Mouse (Mus musculus) kidney, postnatal 0 days (tissue): ENCODE measurements at regions not wholly inside any gene's neighbourhood (a gene's known extent, or its start where the extent isn't known, plus 50 kb on each side); places are given as distances from the start of the nearest gene placed in this dataset.

Experiments used
- ATAC-seq: fragments of 200-750 bp; cut with Nextera tagmentation; replicated peaks from 2 replicates; pipeline ENCODE4 v1.8.0; 2017; ENCODE audit warnings: low read depth, moderate number of reproducible peaks, moderate TSS enrichment, moderate library complexity; ENCODE audit not compliant: low FRiP score
- DNase-seq: peaks from one replicate; pipeline ENCODE4 v3.0.0-alpha.2; 2016; ENCODE audit warnings: low spot score
- H3K27ac ChIP-seq: fragments of 300-500 bp; sonication (generic); 2 replicates; pipeline ENCODE4 v1.5.1; 2014; ENCODE audit warnings: mild to moderate bottlenecking
- H3K27me3 ChIP-seq: fragments of 300-500 bp; sonication (generic); 2 replicates; pipeline ENCODE4 v1.6.1; 2014; ENCODE audit warnings: low read length, mixed read lengths; ENCODE audit not compliant: insufficient read depth
- H3K36me3 ChIP-seq: fragments of 300-500 bp; sonication (generic); 2 replicates; pipeline ENCODE4 v1.6.1; 2014; ENCODE audit warnings: low read length, mixed read lengths; ENCODE audit not compliant: insufficient read depth
- H3K4me1 ChIP-seq: fragments of 300-500 bp; sonication (generic); replicated peaks from 2 replicates; pipeline ENCODE4 v1.6.1; 2014; ENCODE audit warnings: antibody characterized with exemption, low read length, mixed read lengths; ENCODE audit not compliant: insufficient read depth
- H3K4me2 ChIP-seq: fragments of 300-500 bp; sonication (generic); 2 replicates; pipeline ENCODE4 v1.6.1; 2014; ENCODE audit warnings: mild to moderate bottlenecking, low read length, moderate library complexity, mixed read lengths
- H3K4me3 ChIP-seq: fragments of 300-500 bp; sonication (generic); replicated peaks from 2 replicates; pipeline ENCODE4 v1.5.1; 2014; ENCODE audit warnings: low read depth, low read length
- H3K9ac ChIP-seq: fragments of 300-500 bp; sonication (generic); 2 replicates; pipeline ENCODE4 v1.6.1; 2014; ENCODE audit warnings: low read depth, low read length
- H3K9me3 ChIP-seq: fragments of 300-500 bp; sonication (generic); replicated peaks from 2 replicates; pipeline ENCODE4 v1.6.1; 2016; ENCODE audit warnings: low read length, inconsistent platforms, mixed read lengths
- CTCF ChIP-seq: IDR thresholded peaks from 2 replicates; pipeline ENCODE4 v1.5.1; 2016; ENCODE audit warnings: antibody characterized with exemption, low read depth, mild to moderate bottlenecking, moderate library complexity
- WGBS: fragments of 180-500 bp; shearing (Covaris S2); extraction: QIAGEN DNeasy Blood & Tissue Kit; methylation state at CpG from one replicate; pipeline ENCODE4 v1.1.7; 2014; 5-methylcytosine and 5-hydroxymethylcytosine counted together

- no peak overlapping the region for H3K9ac ChIP-seq
- H3K4me2 ChIP-seq = no peak overlapping the region
- H3K4me3 ChIP-seq = no peak overlapping the region
- no peaks in the 10 kb centered on the region for H3K27me3 ChIP-seq
- H3K9me3 ChIP-seq = no peaks in the 10 kb centered on the region
- no peaks in the 10 kb centered on the region for H3K4me1 ChIP-seq
- H3K36me3 ChIP-seq = no peaks in the 10 kb centered on the region
- ATAC-seq = no peak
- no peak for DNase-seq
- WGBS = 73% methylated on average over 6 of the region's 6 CpGs
- H3K27ac ChIP-seq = no peak overlapping the region
- no peak for TF ChIP-seq CTCF
Observed at GRCm38 (mm10) chr9:53045788-53046187, 202.1 kb downstream of the Ddx10 start.

GRCm38 (mm10) chr9:53033797-53034196 is 214.1 kb downstream of the Ddx10 start:
- Histone ChIP-seq H3K4me1 (no peaks in the 10 kb centered on the region), H3K27me3 (no peaks in the 10 kb centered on the region), H3K4me2 (no peak overlapping the region), H3K9me3 (no peaks in the 10 kb centered on the region), H3K4me3 (no peak overlapping the region), H3K27ac (no peak overlapping the region), H3K36me3 (no peaks in the 10 kb centered on the region), H3K9ac (no peak overlapping the region)
- ATAC-seq (no peak), DNase-seq (no peak)
- WGBS = 85% methylated on average over 4 of the region's 4 CpGs
- TF ChIP-seq CTCF = no peak

GRCm38 (mm10) chr9:53022096-53022495 is 225.8 kb downstream of the Ddx10 start:
- H3K4me1 ChIP-seq = no peaks in the 10 kb centered on the region
- H3K4me3 ChIP-seq = no peak overlapping the region
- H3K36me3 ChIP-seq = no peaks in the 10 kb centered on the region
- H3K27ac ChIP-seq = no peak overlapping the region
- DNase-seq = no peak
- no peak overlapping the region for H3K4me2 ChIP-seq
- no peaks in the 10 kb centered on the region for H3K27me3 ChIP-seq
- H3K9me3 ChIP-seq = no peaks in the 10 kb centered on the region
- ATAC-seq = no peak
- 72% methylated on average over 4 of the region's 4 CpGs for WGBS
- TF ChIP-seq CTCF = no peak
- H3K9ac ChIP-seq = no peak overlapping the region

GRCm38 (mm10) chr9:53010741-53011140 is 237.1 kb downstream of the Ddx10 start:
- no peaks in the 10 kb centered on the region for H3K4me1 ChIP-seq
- H3K4me3 ChIP-seq = no peak overlapping the region
- H3K9me3 ChIP-seq = 0 out of 2 replicates have a peak, but pooled peaks cover 3% of the 10 kb centered on the region
- H3K9ac ChIP-seq = no peak overlapping the region
- DNase-seq (no peak), ATAC-seq (no peak)
- H3K27me3 ChIP-seq = no peaks in the 10 kb centered on the region
- 90% methylated on average over 9 of the region's 9 CpGs for WGBS
- no peak for TF ChIP-seq CTCF
- H3K27ac ChIP-seq = no peak overlapping the region
- H3K4me2 ChIP-seq = no peak overlapping the region
- H3K36me3 ChIP-seq = no peaks in the 10 kb centered on the region

GRCm38 (mm10) chr9:53007395-53007794 is 240.5 kb downstream of the Ddx10 start:
- Histone ChIP-seq H3K36me3 (no peaks in the 10 kb centered on the region), H3K4me1 (no peaks in the 10 kb centered on the region), H3K9ac (no peak overlapping the region), H3K4me2 (no peak overlapping the region), H3K27ac (no peak overlapping the region), H3K9me3 (no peaks in the 10 kb centered on the region), H3K27me3 (no peaks in the 10 kb centered on the region), H3K4me3 (no peak overlapping the region)
- DNase-seq (no peak), ATAC-seq (no peak)
- 92% methylated on average over 10 of the region's 10 CpGs for WGBS
- TF ChIP-seq CTCF = no peak

GRCm38 (mm10) chr9:53006085-53006484 is 241.8 kb downstream of the Ddx10 start:
- H3K4me1 ChIP-seq = no peaks in the 10 kb centered on the region
- TF ChIP-seq CTCF = no peak

GRCm38 (mm10) chr9:53004253-53004978 is 243.4 kb downstream of the Ddx10 start:
- Histone ChIP-seq H3K27ac (no peak overlapping the region), H3K4me3 (no peak overlapping the region), H3K36me3 (no peaks in the 10 kb centered on the region), H3K27me3 (no peaks in the 10 kb centered on the region), H3K4me1 (no peaks in the 10 kb centered on the region), H3K9ac (no peak overlapping the region), H3K9me3 (no peaks in the 10 kb centered on the region), H3K4me2 (no peak overlapping the region)
- DNase-seq (no peak), ATAC-seq (no peak)
- WGBS = 77% methylated on average over 3 of the region's 3 CpGs
- TF ChIP-seq CTCF = no peak

More at GRCm38 (mm10) chr9:53006085-53006484, 241.8 kb downstream of the Ddx10 start:
- DNase-seq (no peak), ATAC-seq (no peak)
- WGBS = 58% methylated on average over 1 of the region's 1 CpGs
- Histone ChIP-seq H3K27ac (no peak overlapping the region), H3K4me2 (no peak overlapping the region), H3K36me3 (no peaks in the 10 kb centered on the region), H3K4me3 (no peak overlapping the region), H3K9me3 (no peaks in the 10 kb centered on the region), H3K9ac (no peak overlapping the region), H3K27me3 (no peaks in the 10 kb centered on the region)
